Mouse (Mus musculus) CH12.LX (cell line): Measurements from ENCODE around the gene Rem2. TPM values are rescaled to one million over a fixed set of nuclear protein-coding genes. Genes with fewer than 3 reads are reported as not detected.
A peak's percentile ranks its signal among the peaks of the same experiment; 100 is the strongest.

Source experiments
- DNase-seq: peaks from one replicate; pipeline ENCODE4 v3.0.0-alpha.2; 2013; ENCODE audit errors: extremely low read depth
- H3K27ac ChIP-seq: 2 replicates; pipeline ENCODE4 v1.5.1; 2012; ENCODE audit warnings: low read depth, mild to moderate bottlenecking, control low read depth, moderate library complexity; ENCODE audit not compliant: insufficient read depth
- H3K27me3 ChIP-seq: replicated peaks from 2 replicates; pipeline ENCODE3; 2012; ENCODE audit warnings: inconsistent platforms
- H3K36me3 ChIP-seq, 2 experiments: replicated peaks in 1 of 2; 2 replicates each; pipeline versions ENCODE3 to v1.6.1; 2012; ENCODE audit warnings: inconsistent platforms in 1 of 2, low read length in 1 of 2, mild to moderate bottlenecking in 1 of 2, mixed read lengths in 1 of 2, moderate library complexity in 1 of 2; ENCODE audit not compliant: control insufficient read depth in 1 of 2, insufficient read depth in 1 of 2
- H3K4me1 ChIP-seq, 2 experiments: 2 replicates each; pipeline ENCODE4 v1.6.1; 2012; ENCODE audit warnings: inconsistent platforms in 1 of 2, moderate library complexity in 1 of 2; ENCODE audit not compliant: insufficient read depth in 2 of 2, control insufficient read depth in 1 of 2
- H3K4me2 ChIP-seq: 2 replicates; pipeline ENCODE4 v1.6.1; 2012; ENCODE audit warnings: low read depth, mild to moderate bottlenecking, control low read depth; ENCODE audit not compliant: poor library complexity, insufficient read depth, severe bottlenecking
- H3K4me3 ChIP-seq, 3 experiments: fragments of 150-350 bp in 1 of 3; sonication (generic) in 1 of 3; replicated peaks in 1 of 3; 2 replicates each; pipeline versions ENCODE3 to v1.5.1; 2011 to 2012; ENCODE audit warnings: low read depth in 2 of 3, low read length in 2 of 3, mild to moderate bottlenecking in 2 of 3, moderate library complexity in 2 of 3, control low read depth in 1 of 3, improper control_type of control experiment in 1 of 3, inconsistent platforms in 1 of 3, mixed read lengths in 1 of 3; ENCODE audit not compliant: poor library complexity in 1 of 3
- H3K79me2 ChIP-seq: replicated peaks from 2 replicates; pipeline ENCODE4 v1.6.1; 2012; ENCODE audit warnings: mild to moderate bottlenecking, moderate library complexity; ENCODE audit not compliant: control insufficient read depth, poor library complexity, insufficient read depth, severe bottlenecking; ENCODE audit errors: extremely low read depth
- H3K9ac ChIP-seq: 2 replicates; pipeline ENCODE4 v1.6.1; 2012; ENCODE audit warnings: low read depth, mild to moderate bottlenecking, control low read depth, moderate library complexity; ENCODE audit not compliant: insufficient read depth
- H3K9me3 ChIP-seq: replicated peaks from 2 replicates; pipeline ENCODE3; 2012; ENCODE audit warnings: low read length, inconsistent platforms, mixed read lengths
- BHLHE40 ChIP-seq: IDR thresholded peaks from 2 replicates; pipeline ENCODE4 v1.6.1; 2011; ENCODE audit warnings: mild to moderate bottlenecking, low read depth, low read length, improper control_type of control experiment
- CHD2 ChIP-seq: IDR thresholded peaks from 2 replicates; pipeline ENCODE4 v1.6.1; 2011; ENCODE audit warnings: low read length, improper control_type of control experiment
- CTCF ChIP-seq, 2 experiments: IDR thresholded peaks in 1 of 2; conservative IDR thresholded peaks in 1 of 2; 2 replicates each; pipeline ENCODE4 v1.5.1; 2011 to 2012; ENCODE audit warnings: low read depth in 2 of 2, low read length in 2 of 2, improper control_type of control experiment in 1 of 2, inconsistent platforms in 1 of 2, mild to moderate bottlenecking in 1 of 2, moderate library complexity in 1 of 2
- E2F4 ChIP-seq: IDR thresholded peaks from 2 replicates; pipeline ENCODE4 v1.6.1; 2011; ENCODE audit warnings: low read depth, low read length, improper control_type of control experiment; ENCODE audit not compliant: insufficient replicate concordance
- ELF1 ChIP-seq: IDR thresholded peaks from 2 replicates; pipeline ENCODE4 v1.6.1; 2014; ENCODE audit warnings: low read depth, mild to moderate bottlenecking, inconsistent platforms, low read length, improper control_type of control experiment
- EP300 ChIP-seq: IDR thresholded peaks from 2 replicates; pipeline ENCODE4 v1.6.1; 2011; ENCODE audit warnings: low read length, improper control_type of control experiment
- ETS1 ChIP-seq: conservative IDR thresholded peaks from 2 replicates; pipeline ENCODE4 v1.6.1; 2012; ENCODE audit warnings: low read depth, mild to moderate bottlenecking, inconsistent platforms, low read length, improper control_type of control experiment, moderate library complexity
- GABPA ChIP-seq: IDR thresholded peaks from 2 replicates; pipeline ENCODE4 v1.6.1; 2012; ENCODE audit warnings: low read depth, low read length, improper control_type of control experiment, inconsistent platforms; ENCODE audit not compliant: insufficient replicate concordance
- IRF4 ChIP-seq: IDR thresholded peaks from 2 replicates; pipeline ENCODE4 v1.6.1; 2014; ENCODE audit warnings: low read depth, mild to moderate bottlenecking, inconsistent platforms, low read length, improper control_type of control experiment
- JUN ChIP-seq: IDR thresholded peaks from 2 replicates; pipeline ENCODE4 v1.6.1; 2011; ENCODE audit warnings: low read depth, mild to moderate bottlenecking, low read length, improper control_type of control experiment, moderate library complexity; ENCODE audit not compliant: insufficient read depth
- MAX ChIP-seq: IDR thresholded peaks from 2 replicates; pipeline ENCODE4 v1.6.1; 2011; ENCODE audit warnings: low read length, improper control_type of control experiment
- MAZ ChIP-seq: IDR thresholded peaks from 2 replicates; pipeline ENCODE4 v1.6.1; 2012; ENCODE audit warnings: low read depth, mild to moderate bottlenecking, inconsistent platforms, low read length, improper control_type of control experiment, moderate library complexity
- MEF2A ChIP-seq: IDR thresholded peaks from 2 replicates; pipeline ENCODE4 v1.6.1; 2014; ENCODE audit warnings: low read depth, mild to moderate bottlenecking, inconsistent platforms, low read length, improper control_type of control experiment, borderline replicate concordance
- MXI1 ChIP-seq: IDR thresholded peaks from 2 replicates; pipeline ENCODE4 v1.6.1; 2011; ENCODE audit warnings: mild to moderate bottlenecking, low read depth, low read length, improper control_type of control experiment
- MYC ChIP-seq: IDR thresholded peaks from 2 replicates; pipeline ENCODE4 v1.6.1; 2011; ENCODE audit warnings: low read depth, mild to moderate bottlenecking, improper control_type of control experiment, low read length
- NELFE ChIP-seq: IDR thresholded peaks from 2 replicates; pipeline ENCODE4 v1.6.1; 2011; ENCODE audit warnings: low read depth, low read length, improper control_type of control experiment
- NRF1 ChIP-seq: IDR thresholded peaks from 2 replicates; pipeline ENCODE4 v1.6.1; 2014; ENCODE audit warnings: low read depth, mild to moderate bottlenecking, inconsistent platforms, low read length, improper control_type of control experiment, moderate library complexity
- PAX5 ChIP-seq: IDR thresholded peaks from 2 replicates; pipeline ENCODE4 v1.6.1; 2012; ENCODE audit warnings: low read length, inconsistent platforms, mixed read lengths
- POLR2A ChIP-seq: IDR thresholded peaks from 2 replicates; pipeline ENCODE4 v1.6.1; 2011; ENCODE audit warnings: low read depth, mild to moderate bottlenecking, improper control_type of control experiment, low read length
- RAD21 ChIP-seq: IDR thresholded peaks from 2 replicates; pipeline ENCODE4 v1.6.1; 2011; ENCODE audit warnings: low read depth, mild to moderate bottlenecking, low read length, improper control_type of control experiment, moderate library complexity
- SMC3 ChIP-seq: IDR thresholded peaks from 2 replicates; pipeline ENCODE4 v1.6.1; 2011; ENCODE audit warnings: low read depth, low read length, improper control_type of control experiment
- TBP ChIP-seq: conservative IDR thresholded peaks from 2 replicates; pipeline ENCODE4 v1.6.1; 2011; ENCODE audit warnings: low read depth, low read length, improper control_type of control experiment
- TCF12 ChIP-seq: IDR thresholded peaks from 2 replicates; pipeline ENCODE4 v1.6.1; 2014; ENCODE audit warnings: low read depth, mild to moderate bottlenecking, inconsistent platforms, low read length, improper control_type of control experiment
- UBTF ChIP-seq: IDR thresholded peaks from 2 replicates; pipeline ENCODE4 v1.6.1; 2012; ENCODE audit warnings: low read depth, mild to moderate bottlenecking, inconsistent platforms, low read length, improper control_type of control experiment, moderate library complexity
- USF1 ChIP-seq: IDR thresholded peaks from 2 replicates; pipeline ENCODE4 v1.6.1; 2014; ENCODE audit warnings: low read depth, mild to moderate bottlenecking, inconsistent platforms, low read length, improper control_type of control experiment
- ZC3H11A ChIP-seq: IDR thresholded peaks from 2 replicates; pipeline ENCODE4 v1.6.1; 2012; ENCODE audit warnings: low read depth, mild to moderate bottlenecking, inconsistent platforms, low read length, improper control_type of control experiment
- ZKSCAN1 ChIP-seq: IDR thresholded peaks from 2 replicates; pipeline ENCODE4 v1.6.1; 2012; ENCODE audit warnings: low read depth, inconsistent platforms, low read length, improper control_type of control experiment, borderline replicate concordance
- dilution Hi-C: fragments of 300-500 bp; cut with MboI; formaldehyde crosslinking; loops from 2 replicates; pipeline ENCODE4 v1.14.3; 2020; ENCODE audit warnings: low sequenced_read_pairs; ENCODE audit not compliant: extremely low pct_unique_long_range_greater_than_20kb, extremely low pct_ligation_motif_present
- in situ Hi-C: fragments of 300-500 bp; cut with MboI; formaldehyde crosslinking; loops from 3 replicates; pipeline ENCODE4 v1.14.3; 2019; ENCODE audit warnings: low sequenced_read_pairs, low pct_ligation_motif_present, low pct_unique_long_range_greater_than_20kb, mixed read lengths
- polyA plus RNA-seq: library from polyadenylated mRNA; unstranded; fragments of >175 nt; gene quantifications from 2 replicates; pipeline ENCODE4 v1.2.1, GENCODE M21; 2012; ENCODE audit warnings: low read depth; ENCODE audit not compliant: insufficient read length
- total RNA-seq, 2 experiments: library from RNA; depleted of rRNA; stranded (reverse); fragments of 300-350 nt in 1 of 2; fragments of >200 nt in 1 of 2; gene quantifications; 2 replicates each; pipeline ENCODE4 v1.2.3; 2012 to 2014

Gene Rem2
- total and polyA plus RNA-seq, 3 experiments, result 0.08 TPM; not detected in 2

DNA sequence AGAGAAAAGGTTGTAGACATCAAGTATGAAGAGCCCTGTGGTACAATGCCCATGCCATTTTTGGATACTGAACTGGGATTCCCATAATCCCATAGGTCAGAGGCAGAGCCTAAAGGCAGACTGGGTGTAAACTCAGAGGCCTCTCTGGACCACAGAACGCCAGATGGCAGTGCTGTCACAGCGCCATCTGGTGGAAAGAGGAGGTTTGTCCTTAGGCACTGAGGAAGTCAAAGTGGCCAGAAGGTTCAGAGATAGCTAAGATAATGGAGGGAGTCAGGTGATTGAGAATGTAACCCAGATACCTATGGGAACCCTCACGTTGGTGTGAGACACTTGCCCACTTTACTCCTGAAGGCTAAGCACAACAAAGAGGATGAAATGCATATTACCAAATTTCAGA, 18.3 kb downstream of the Rem2 start (continued):
- no peak for TF ChIP-seq E2F4
- TF ChIP-seq CHD2, result no peak
- TF ChIP-seq POLR2A, result 0 out of 2 replicates have a peak, but pooled peaks have one; percentile 26
- no peak for TF ChIP-seq ZKSCAN1
- TF ChIP-seq MAX, result no peak
- TF ChIP-seq MXI1, result peak; percentile 46; the same call in 1 of the 2 replicates
- 0 out of 2 replicates have a peak, but pooled peaks have one; percentile 40 for TF ChIP-seq UBTF
- TF ChIP-seq ETS1, result 0 out of 2 replicates have a peak, but pooled peaks have one; percentile 11
- TF ChIP-seq MEF2A, result no peak
- no peak for TF ChIP-seq BHLHE40
- TF ChIP-seq NRF1, result no peak
- TF ChIP-seq IRF4, result peak; percentile 65
- TF ChIP-seq CTCF (conservative IDR thresholded peaks at IDR 0.05 in 1 of 2, IDR thresholded peaks at IDR 0.05 in 1 of 2; ENCODE audit: low read depth in 2 of 2, low read length in 2 of 2), result peak; percentile 93 to 99
- TF ChIP-seq TCF12, result peak; percentile 44; the same call in 1 of the 2 replicates
- peak; percentile 43; the same call in 1 of the 2 replicates for TF ChIP-seq NELFE
- TF ChIP-seq PAX5, result no peak
- peak; percentile 94 for TF ChIP-seq SMC3
- TF ChIP-seq MYC, result peak; percentile 62; the same call in 1 of the 2 replicates
- TF ChIP-seq ELF1, result peak; percentile 65

DNA sequence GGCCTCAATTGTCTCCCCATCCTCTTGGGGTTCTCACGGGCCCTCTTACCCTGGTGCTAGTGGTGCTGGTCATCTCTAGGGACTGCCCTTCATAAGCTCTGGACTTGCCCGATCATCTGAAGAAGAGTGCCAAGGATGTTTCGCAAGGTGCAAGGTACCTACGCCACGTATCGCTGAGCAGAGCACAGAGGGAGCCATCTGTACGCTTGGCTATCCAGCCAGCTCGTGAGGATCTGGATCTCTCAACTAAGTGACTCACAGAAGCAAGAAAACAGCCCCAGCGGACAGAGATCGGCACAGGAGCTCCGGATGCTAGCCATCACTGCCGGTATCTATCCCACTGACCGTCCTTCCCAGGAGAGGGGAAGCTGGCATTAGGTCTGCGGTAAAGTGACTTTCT, 20.8 kb downstream of the Rem2 start:
- Histone ChIP-seq H3K36me3 (no peaks in the 10 kb centered on the region), H3K79me2 (no peaks in the 10 kb centered on the region), H3K27ac (no peak overlapping the region), H3K4me1 (peaks cover 3 to 39% of the 10 kb centered on the region in 2 experiments; a peak in 3 of 4 replicates), H3K27me3 (no peaks in the 10 kb centered on the region), H3K4me2 (no peak overlapping the region), H3K4me3 (no peak overlapping the region), H3K9ac (no peak overlapping the region), H3K9me3 (peaks cover 2% of the 10 kb centered on the region)
- in situ Hi-C loops, result no loop called here
- dilution Hi-C loops, result no loop called here
- no peak for DNase-seq
- no peak for TF ChIP-seq ETS1
- TF ChIP-seq TBP, result no peak
- no peak for TF ChIP-seq USF1
- TF ChIP-seq PAX5, result no peak
- no peak for TF ChIP-seq MAZ
- no peak for TF ChIP-seq ZC3H11A
- TF ChIP-seq E2F4, result no peak
- no peak for TF ChIP-seq EP300
- no peak for TF ChIP-seq JUN
- no peak for TF ChIP-seq GABPA
- no peak for TF ChIP-seq BHLHE40
- TF ChIP-seq MYC, result no peak
- no peak for TF ChIP-seq POLR2A
- no peak for TF ChIP-seq RAD21
- no peak for TF ChIP-seq NRF1
